Mouse (Mus musculus) brown adipose tissue, adult 24 weeks (tissue): ENCODE results near the gene Trpd52l3. TPM values are rescaled to one million over a fixed set of nuclear protein-coding genes. Genes with fewer than 3 reads are reported as not detected.

Source experiments
- H3K27ac ChIP-seq: fragments of 200-500 bp; replicated peaks from 2 replicates; pipeline ENCODE4 v1.5.1; 2012; ENCODE audit warnings: low read depth, mild to moderate bottlenecking, low read length
- H3K4me1 ChIP-seq: fragments of 200-500 bp; 2 replicates; pipeline ENCODE4 v1.6.1; 2012; ENCODE audit warnings: low read length, mixed read lengths; ENCODE audit not compliant: control insufficient read depth, insufficient read depth, insufficient read length
- H3K4me3 ChIP-seq: fragments of 200-500 bp; 2 replicates; pipeline ENCODE4 v1.5.1; 2012; ENCODE audit warnings: low read depth, mild to moderate bottlenecking, low read length, moderate library complexity; ENCODE audit not compliant: insufficient read depth
- polyA plus RNA-seq: library from polyadenylated mRNA; stranded (reverse); fragments of >200 nt; gene quantifications from 2 replicates; pipeline ENCODE4 v1.2.4, GENCODE M21; 2012; ENCODE audit not compliant: missing spikeins, insufficient read depth, insufficient read length

Trpd52l3 gene
- not detected in 2 replicates for polyA plus RNA-seq

- H3K27ac ChIP-seq: no peak within 1 kb of the TSS
- no peaks in the 10 kb centered on the region for H3K4me1 ChIP-seq
- H3K4me3 ChIP-seq: no peak within 1 kb of the TSS
Observed at GRCm38 (mm10) chr19:30003621-30004020, at the start of gene Trpd52l3. Trpd52l3 (plus strand) TSS chr19:30003790.

GRCm38 (mm10) chr19:29953833-29954232, 49.8 kb upstream of the Trpd52l3 start:
- Histone ChIP-seq H3K4me3 (no peak overlapping the region), H3K27ac (no peak overlapping the region), H3K4me1 (no peaks in the 10 kb centered on the region)

GRCm38 (mm10) chr19:29955454-29955853, 48.1 kb upstream of the Trpd52l3 start:
- no peak overlapping the region for H3K4me3 ChIP-seq
- H3K4me1 ChIP-seq: no peaks in the 10 kb centered on the region
- H3K27ac ChIP-seq: no peak overlapping the region

- no peak overlapping the region for H3K27ac ChIP-seq
- H3K4me1 ChIP-seq: no peaks in the 10 kb centered on the region
- no peak overlapping the region for H3K4me3 ChIP-seq
Observed at GRCm38 (mm10) chr19:29960906-29961305, 42.7 kb upstream of the Trpd52l3 start.

GRCm38 (mm10) chr19:29961842-29962241, 41.7 kb upstream of the Trpd52l3 start:
- Histone ChIP-seq H3K4me1 (no peaks in the 10 kb centered on the region), H3K4me3 (no peak overlapping the region), H3K27ac (no peak overlapping the region)

- H3K27ac ChIP-seq: no peak overlapping the region
- H3K4me3 ChIP-seq: no peak overlapping the region
- no peaks in the 10 kb centered on the region for H3K4me1 ChIP-seq
Observed at GRCm38 (mm10) chr19:29963598-29964092, 39.9 kb upstream of the Trpd52l3 start.

- H3K4me3 ChIP-seq: no peak overlapping the region
- no peaks in the 10 kb centered on the region for H3K4me1 ChIP-seq
- no peak overlapping the region for H3K27ac ChIP-seq
Observed at GRCm38 (mm10) chr19:29967960-29968359, 35.6 kb upstream of the Trpd52l3 start.

GRCm38 (mm10) chr19:29973396-29973795, 30.2 kb upstream of the Trpd52l3 start:
- Histone ChIP-seq H3K27ac (0 out of 2 replicates have a peak overlapping the region, but pooled peaks have one; percentile 37), H3K4me1 (peaks cover 5% of the 10 kb centered on the region; the same call in 1 of the 2 replicates), H3K4me3 (no peak overlapping the region)

- H3K4me3 ChIP-seq: no peak overlapping the region
- no peak overlapping the region for H3K27ac ChIP-seq
- peaks cover 3% of the 10 kb centered on the region; the same call in 1 of the 2 replicates for H3K4me1 ChIP-seq
Observed at GRCm38 (mm10) chr19:29978847-29979246, 24.7 kb upstream of the Trpd52l3 start.

GRCm38 (mm10) chr19:29979452-29980089, 24.0 kb upstream of the Trpd52l3 start:
- Histone ChIP-seq H3K4me3 (no peak overlapping the region), H3K4me1 (no peaks in the 10 kb centered on the region), H3K27ac (no peak overlapping the region)

GRCm38 (mm10) chr19:29984208-29985005, 19.2 kb upstream of the Trpd52l3 start:
- no peak overlapping the region for H3K27ac ChIP-seq
- no peak overlapping the region for H3K4me3 ChIP-seq
- H3K4me1 ChIP-seq: no peaks in the 10 kb centered on the region

- no peaks in the 10 kb centered on the region for H3K4me1 ChIP-seq
- H3K27ac ChIP-seq: no peak overlapping the region
- H3K4me3 ChIP-seq: no peak overlapping the region
Observed at GRCm38 (mm10) chr19:29986464-29987091, 17.0 kb upstream of the Trpd52l3 start.

- Histone ChIP-seq H3K27ac (no peak overlapping the region), H3K4me1 (no peaks in the 10 kb centered on the region), H3K4me3 (no peak overlapping the region)
Observed at GRCm38 (mm10) chr19:30000406-30001365, 2.9 kb upstream of the Trpd52l3 start.

- no peak overlapping the region for H3K27ac ChIP-seq
- no peak overlapping the region for H3K4me3 ChIP-seq
- no peaks in the 10 kb centered on the region for H3K4me1 ChIP-seq
Observed at GRCm38 (mm10) chr19:30001550-30001949, 2.0 kb upstream of the Trpd52l3 start.
